Mouse (Mus musculus): ENCODE results near the gene Depdc5. TPM values are rescaled to one million over a fixed set of nuclear protein-coding genes. Genes with fewer than 3 reads are reported as not detected.

The Depdc5 gene
- polyA plus RNA-seq, 1 experiment from 2014 or later: 40.3 TPM

GRCm38 (mm10) chr5:32995756-32996155, 132.3 kb downstream of the Depdc5 start:
- WGBS: 82% methylated on average over 4 of the region's 4 CpGs
- no peaks in the 10 kb centered on the region for H3K4me1 ChIP-seq (replicated peaks; ENCODE audit: control insufficient read depth, insufficient read depth, low read length)

GRCm38 (mm10) chr5:32996560-32996959, 133.1 kb downstream of the Depdc5 start:
- 81% methylated on average over 1 of the region's 1 CpGs for WGBS
- no peak for DNase-seq (ENCODE audit: low spot score)

More at GRCm38 (mm10) chr5:32995756-32996155, 132.3 kb downstream of the Depdc5 start:
- Histone ChIP-seq H3K9ac (ENCODE audit: low read length) (no peak overlapping the region), H3K36me3 (ENCODE audit: control insufficient read depth, insufficient read depth, low read length) (no peaks in the 10 kb centered on the region), H3K27ac (ENCODE audit: low read depth, low read length) (no peak overlapping the region), H3K9me3 (ENCODE audit: control insufficient read depth, low read length) (no peaks in the 10 kb centered on the region), H3K4me3 (ENCODE audit: low read depth, low read length) (no peak overlapping the region), H3K4me2 (ENCODE audit: low read depth, low read length, severe bottlenecking) (no peak overlapping the region), H3K27me3 (ENCODE audit: control insufficient read depth, insufficient read depth, low read length) (no peaks in the 10 kb centered on the region)
- ATAC-seq (replicated peaks; ENCODE audit: low FRiP score) (no peak), DNase-seq (ENCODE audit: low spot score) (no peak)

GRCm38 (mm10) chr5:32997686-32998085, 134.2 kb downstream of the Depdc5 start:
- Histone ChIP-seq H3K4me2 (ENCODE audit: low read depth, low read length, severe bottlenecking) (no peak overlapping the region), H3K9me3 (ENCODE audit: control insufficient read depth, low read length) (no peaks in the 10 kb centered on the region), H3K4me1 (replicated peaks; ENCODE audit: control insufficient read depth, insufficient read depth, low read length) (no peaks in the 10 kb centered on the region), H3K9ac (ENCODE audit: low read length) (no peak overlapping the region), H3K27me3 (ENCODE audit: control insufficient read depth, insufficient read depth, low read length) (no peaks in the 10 kb centered on the region), H3K4me3 (ENCODE audit: low read depth, low read length) (no peak overlapping the region), H3K36me3 (ENCODE audit: control insufficient read depth, insufficient read depth, low read length) (no peaks in the 10 kb centered on the region), H3K27ac (ENCODE audit: low read depth, low read length) (no peak overlapping the region)
- 62% methylated on average over 4 of the region's 4 CpGs for WGBS
- DNase-seq (ENCODE audit: low spot score) (no peak), ATAC-seq (replicated peaks; ENCODE audit: low FRiP score) (no peak)

More at GRCm38 (mm10) chr5:32996560-32996959, 133.1 kb downstream of the Depdc5 start:
- no peak for ATAC-seq (replicated peaks; ENCODE audit: low FRiP score)
- Histone ChIP-seq H3K9ac (ENCODE audit: low read length) (no peak overlapping the region), H3K27me3 (ENCODE audit: control insufficient read depth, insufficient read depth, low read length) (no peaks in the 10 kb centered on the region), H3K4me2 (ENCODE audit: low read depth, low read length, severe bottlenecking) (no peak overlapping the region), H3K36me3 (ENCODE audit: control insufficient read depth, insufficient read depth, low read length) (no peaks in the 10 kb centered on the region), H3K9me3 (ENCODE audit: control insufficient read depth, low read length) (no peaks in the 10 kb centered on the region), H3K4me3 (ENCODE audit: low read depth, low read length) (no peak overlapping the region), H3K4me1 (replicated peaks; ENCODE audit: control insufficient read depth, insufficient read depth, low read length) (no peaks in the 10 kb centered on the region), H3K27ac (ENCODE audit: low read depth, low read length) (no peak overlapping the region)

GRCm38 (mm10) chr5:32998783-32999182, 135.3 kb downstream of the Depdc5 start:
- no peaks in the 10 kb centered on the region for H3K9me3 ChIP-seq (ENCODE audit: control insufficient read depth, low read length)
- no peaks in the 10 kb centered on the region for H3K36me3 ChIP-seq (ENCODE audit: control insufficient read depth, insufficient read depth, low read length)
- no peak overlapping the region for H3K9ac ChIP-seq (ENCODE audit: low read length)
- no peaks in the 10 kb centered on the region for H3K27me3 ChIP-seq (ENCODE audit: control insufficient read depth, insufficient read depth, low read length)
- no peak overlapping the region for H3K4me2 ChIP-seq (ENCODE audit: low read depth, low read length, severe bottlenecking)
- no peak overlapping the region for H3K4me3 ChIP-seq (ENCODE audit: low read depth, low read length)
- DNase-seq (ENCODE audit: low spot score) (no peak), ATAC-seq (replicated peaks; ENCODE audit: low FRiP score) (no peak)
- H3K27ac ChIP-seq (ENCODE audit: low read depth, low read length): no peak overlapping the region
- H3K4me1 ChIP-seq (replicated peaks; ENCODE audit: control insufficient read depth, insufficient read depth, low read length): no peaks in the 10 kb centered on the region
- WGBS: 82% methylated on average over 4 of the region's 4 CpGs

- Histone ChIP-seq H3K36me3 (ENCODE audit: control insufficient read depth, insufficient read depth, low read length) (no peaks in the 10 kb centered on the region), H3K9ac (ENCODE audit: low read length) (no peak overlapping the region), H3K27me3 (ENCODE audit: control insufficient read depth, insufficient read depth, low read length) (no peaks in the 10 kb centered on the region), H3K9me3 (ENCODE audit: control insufficient read depth, low read length) (no peaks in the 10 kb centered on the region), H3K4me2 (ENCODE audit: low read depth, low read length, severe bottlenecking) (no peak overlapping the region), H3K27ac (ENCODE audit: low read depth, low read length) (no peak overlapping the region), H3K4me1 (replicated peaks; ENCODE audit: control insufficient read depth, insufficient read depth, low read length) (no peaks in the 10 kb centered on the region), H3K4me3 (ENCODE audit: low read depth, low read length) (no peak overlapping the region)
- DNase-seq (ENCODE audit: low spot score) (no peak), ATAC-seq (replicated peaks; ENCODE audit: low FRiP score) (no peak)
- 85% methylated on average over 5 of the region's 5 CpGs for WGBS
Observed at GRCm38 (mm10) chr5:33001111-33001510, 137.6 kb downstream of the Depdc5 start.

GRCm38 (mm10) chr5:33002781-33003180, 139.3 kb downstream of the Depdc5 start:
- Histone ChIP-seq H3K36me3 (ENCODE audit: control insufficient read depth, insufficient read depth, low read length) (no peaks in the 10 kb centered on the region), H3K9me3 (ENCODE audit: control insufficient read depth, low read length) (no peaks in the 10 kb centered on the region), H3K27me3 (ENCODE audit: control insufficient read depth, insufficient read depth, low read length) (no peaks in the 10 kb centered on the region), H3K4me3 (ENCODE audit: low read depth, low read length) (no peak overlapping the region), H3K27ac (ENCODE audit: low read depth, low read length) (no peak overlapping the region), H3K4me2 (ENCODE audit: low read depth, low read length, severe bottlenecking) (no peak overlapping the region), H3K9ac (ENCODE audit: low read length) (no peak overlapping the region), H3K4me1 (replicated peaks; ENCODE audit: control insufficient read depth, insufficient read depth, low read length) (no peaks in the 10 kb centered on the region)
- DNase-seq (ENCODE audit: low spot score) (no peak), ATAC-seq (replicated peaks; ENCODE audit: low FRiP score) (no peak)
- WGBS: 91% methylated on average over 5 of the region's 5 CpGs

GRCm38 (mm10) chr5:33003500-33003899, 140.0 kb downstream of the Depdc5 start:
- H3K4me2 ChIP-seq (ENCODE audit: low read depth, low read length, severe bottlenecking): no peak overlapping the region
- ATAC-seq (replicated peaks; ENCODE audit: low FRiP score): no peak
- no peaks in the 10 kb centered on the region for H3K27me3 ChIP-seq (ENCODE audit: control insufficient read depth, insufficient read depth, low read length)
- no peak overlapping the region for H3K4me3 ChIP-seq (ENCODE audit: low read depth, low read length)
- no peak overlapping the region for H3K9ac ChIP-seq (ENCODE audit: low read length)
- H3K27ac ChIP-seq (ENCODE audit: low read depth, low read length): no peak overlapping the region
- no peak for DNase-seq (ENCODE audit: low spot score)
- no peaks in the 10 kb centered on the region for H3K9me3 ChIP-seq (ENCODE audit: control insufficient read depth, low read length)
- no peaks in the 10 kb centered on the region for H3K4me1 ChIP-seq (replicated peaks; ENCODE audit: control insufficient read depth, insufficient read depth, low read length)
- 80% methylated on average over 6 of the region's 6 CpGs for WGBS
- no peaks in the 10 kb centered on the region for H3K36me3 ChIP-seq (ENCODE audit: control insufficient read depth, insufficient read depth, low read length)

- Histone ChIP-seq H3K27ac (ENCODE audit: low read depth, low read length) (no peak overlapping the region), H3K4me2 (ENCODE audit: low read depth, low read length, severe bottlenecking) (no peak overlapping the region), H3K4me3 (ENCODE audit: low read depth, low read length) (no peak overlapping the region), H3K4me1 (replicated peaks; ENCODE audit: control insufficient read depth, insufficient read depth, low read length) (no peaks in the 10 kb centered on the region), H3K27me3 (ENCODE audit: control insufficient read depth, insufficient read depth, low read length) (no peaks in the 10 kb centered on the region), H3K9me3 (ENCODE audit: control insufficient read depth, low read length) (no peaks in the 10 kb centered on the region), H3K9ac (ENCODE audit: low read length) (no peak overlapping the region), H3K36me3 (ENCODE audit: control insufficient read depth, insufficient read depth, low read length) (no peaks in the 10 kb centered on the region)
- no peak for ATAC-seq (replicated peaks; ENCODE audit: low FRiP score)
- WGBS: 85% methylated on average over 4 of the region's 4 CpGs
- DNase-seq (ENCODE audit: low spot score): no peak
Observed at GRCm38 (mm10) chr5:33004110-33004509, 140.6 kb downstream of the Depdc5 start.

GRCm38 (mm10) chr5:33005442-33006145, 142.1 kb downstream of the Depdc5 start:
- no peak overlapping the region for H3K4me2 ChIP-seq (ENCODE audit: low read depth, low read length, severe bottlenecking)
- peaks cover 3% of the 10 kb centered on the region for H3K4me1 ChIP-seq (replicated peaks; ENCODE audit: control insufficient read depth, insufficient read depth, low read length)
- no peaks in the 10 kb centered on the region for H3K27me3 ChIP-seq (ENCODE audit: control insufficient read depth, insufficient read depth, low read length)
- no peak overlapping the region for H3K9ac ChIP-seq (ENCODE audit: low read length)
- no peaks in the 10 kb centered on the region for H3K36me3 ChIP-seq (ENCODE audit: control insufficient read depth, insufficient read depth, low read length)
- H3K9me3 ChIP-seq (ENCODE audit: control insufficient read depth, low read length): no peaks in the 10 kb centered on the region
- ATAC-seq (replicated peaks; ENCODE audit: low FRiP score) (no peak), DNase-seq (ENCODE audit: low spot score) (no peak)
- H3K27ac ChIP-seq (ENCODE audit: low read depth, low read length): no peak overlapping the region
- H3K4me3 ChIP-seq (ENCODE audit: low read depth, low read length): no peak overlapping the region
- 82% methylated on average over 11 of the region's 11 CpGs for WGBS

All from forebrain, embryonic 11.5 days (tissue).